Mouse (Mus musculus) T-helper 17 cell (primary cell): Measurements from ENCODE around the gene Pld1.

Experiments used
- in situ Hi-C, 2 experiments: fragments of 300-600 bp; cut with MboI, MseI; formaldehyde crosslinking; loops; 1 replicate in 1 of 2; 2 replicates in 1 of 2; pipeline ENCODE4 v1.15.1; 2025; ENCODE audit warnings: high pct_unique_total_duplicates in 2 of 2

Pld1 gene

GRCm38 (mm10) chr3:27938381-27939323, at the start of gene Pld1:
TSS of gene Pld1 (plus strand) at chr3:27938695.
- in situ Hi-C loops = no loop called here

GRCm38 (mm10) chr3:27896318-27896892, 42.1 kb upstream of the Pld1 start, which contains the start of gene Tmem212:
TSS of gene Tmem212 (minus strand) at chr3:27896368.
- in situ Hi-C loops = no loop called here

GRCm38 (mm10) chr3:27898178-27898577, 40.3 kb upstream of the Pld1 start:
- in situ Hi-C loops = no loop called here

- in situ Hi-C loops = no loop called here
Observed at GRCm38 (mm10) chr3:27899012-27899726, 39.3 kb upstream of the Pld1 start.

GRCm38 (mm10) chr3:27901846-27902245, 36.6 kb upstream of the Pld1 start:
- in situ Hi-C loops = no loop called here

GRCm38 (mm10) chr3:27904659-27905330, 33.7 kb upstream of the Pld1 start:
- in situ Hi-C loops = no loop called here

- in situ Hi-C loops = no loop called here
Observed at GRCm38 (mm10) chr3:27906647-27907209, 31.8 kb upstream of the Pld1 start.

- in situ Hi-C loops = no loop called here
Observed at GRCm38 (mm10) chr3:27907301-27907700, 31.2 kb upstream of the Pld1 start.

- in situ Hi-C loops = no loop called here
Observed at GRCm38 (mm10) chr3:27908316-27908715, 30.2 kb upstream of the Pld1 start.

GRCm38 (mm10) chr3:27909016-27909415, 29.5 kb upstream of the Pld1 start:
- in situ Hi-C loops = no loop called here

GRCm38 (mm10) chr3:27918656-27919436, 19.6 kb upstream of the Pld1 start:
- in situ Hi-C loops = no loop called here

- in situ Hi-C loops = no loop called here
Observed at GRCm38 (mm10) chr3:27921268-27922020, 17.1 kb upstream of the Pld1 start.

- in situ Hi-C loops = no loop called here
Observed at GRCm38 (mm10) chr3:27924037-27924436, 14.5 kb upstream of the Pld1 start.

GRCm38 (mm10) chr3:27929219-27929618, 9.3 kb upstream of the Pld1 start:
- in situ Hi-C loops = no loop called here

- in situ Hi-C loops = no loop called here
Observed at GRCm38 (mm10) chr3:27932391-27932790, 6.1 kb upstream of the Pld1 start.

GRCm38 (mm10) chr3:27935644-27936043, 2.9 kb upstream of the Pld1 start:
- in situ Hi-C loops = no loop called here

- in situ Hi-C loops = no loop called here
Observed at GRCm38 (mm10) chr3:27936731-27937130, 1.8 kb upstream of the Pld1 start.

GRCm38 (mm10) chr3:27937144-27938110, 1.1 kb upstream of the Pld1 start:
- in situ Hi-C loops = no loop called here

GRCm38 (mm10) chr3:27941634-27942033, 3.1 kb downstream of the Pld1 start:
- in situ Hi-C loops = no loop called here
